Mouse (Mus musculus) forebrain, embryonic 10.5 days (tissue): ENCODE results near the gene Olfr853. TPM values are rescaled to one million over a fixed set of nuclear protein-coding genes. Genes with fewer than 3 reads are reported as not detected.

Source experiments
- DNase-seq: peaks from one replicate; pipeline ENCODE4 v3.0.0-alpha.2; 2017; ENCODE audit warnings: low spot score; ENCODE audit errors: extremely low spot score
- H3K27ac ChIP-seq: fragments of 300-500 bp; sonication (generic); 2 replicates; pipeline ENCODE4 v1.5.1; 2016; ENCODE audit warnings: mild to moderate bottlenecking
- H3K27me3 ChIP-seq: fragments of 300-500 bp; sonication (generic); 2 replicates; pipeline ENCODE4 v1.6.1; 2016; ENCODE audit warnings: mild to moderate bottlenecking; ENCODE audit not compliant: poor library complexity, severe bottlenecking
- H3K36me3 ChIP-seq: fragments of 300-500 bp; sonication (generic); replicated peaks from 2 replicates; pipeline ENCODE4 v1.6.1; 2016; ENCODE audit warnings: mild to moderate bottlenecking, moderate library complexity
- H3K4me1 ChIP-seq: fragments of 300-500 bp; sonication (generic); 2 replicates; pipeline ENCODE4 v1.6.1; 2016
- H3K4me3 ChIP-seq: fragments of 300-500 bp; sonication (generic); 2 replicates; pipeline ENCODE4 v1.5.1; 2016; ENCODE audit warnings: mild to moderate bottlenecking, moderate library complexity
- H3K9me3 ChIP-seq: fragments of 300-500 bp; sonication (generic); 2 replicates; pipeline ENCODE4 v1.6.1; 2016; ENCODE audit warnings: mild to moderate bottlenecking, moderate library complexity
- WGBS: fragments of 180-500 bp; shearing (Covaris S2); methylation state at CpG from one replicate; pipeline ENCODE4 v1.1.7; 2016; 5-methylcytosine and 5-hydroxymethylcytosine counted together
- polyA plus RNA-seq: library from polyadenylated mRNA; unstranded; fragments of >200 nt; fragmentation: Nextera tagmentation; extraction: Ambion mirVana; gene quantifications from 2 replicates; pipeline ENCODE4 v1.2.1, GENCODE M21; 2016

Olfr853 gene
- polyA plus RNA-seq = not detected in 2 replicates

DNA sequence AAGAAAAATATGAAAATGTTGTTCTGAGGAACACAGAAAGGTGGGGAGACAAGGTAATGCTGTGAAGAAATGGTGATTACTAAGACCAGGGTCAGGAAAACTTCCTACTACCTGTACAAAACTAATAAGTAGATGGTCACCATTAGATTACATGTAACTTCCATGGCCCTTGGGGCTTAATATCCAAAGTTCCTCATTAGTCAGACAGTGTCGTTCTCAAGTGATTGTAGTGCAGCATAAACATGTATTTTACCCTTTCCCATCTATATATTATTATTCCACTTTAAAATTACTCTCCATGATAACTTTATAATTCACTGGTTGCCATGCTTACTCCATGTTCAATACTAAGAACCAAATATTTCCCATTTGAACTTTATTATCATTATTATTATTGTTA is at the start of gene Olfr853:
Gene Olfr853, minus strand, starts transcription at position 101 of the 400 bp plus-strand sequence.
- H3K36me3 ChIP-seq = no peaks in the 10 kb centered on the region
- H3K27me3 ChIP-seq = no peaks in the 10 kb centered on the region
- H3K9me3 ChIP-seq = peaks cover 26% of the 10 kb centered on the region
- 73% methylated on average over 1 of the region's 1 CpGs for WGBS
- H3K27ac ChIP-seq = no peak within 1 kb of the TSS
- no peaks in the 10 kb centered on the region for H3K4me1 ChIP-seq
- no peak for DNase-seq
- no peak within 1 kb of the TSS for H3K4me3 ChIP-seq

DNA sequence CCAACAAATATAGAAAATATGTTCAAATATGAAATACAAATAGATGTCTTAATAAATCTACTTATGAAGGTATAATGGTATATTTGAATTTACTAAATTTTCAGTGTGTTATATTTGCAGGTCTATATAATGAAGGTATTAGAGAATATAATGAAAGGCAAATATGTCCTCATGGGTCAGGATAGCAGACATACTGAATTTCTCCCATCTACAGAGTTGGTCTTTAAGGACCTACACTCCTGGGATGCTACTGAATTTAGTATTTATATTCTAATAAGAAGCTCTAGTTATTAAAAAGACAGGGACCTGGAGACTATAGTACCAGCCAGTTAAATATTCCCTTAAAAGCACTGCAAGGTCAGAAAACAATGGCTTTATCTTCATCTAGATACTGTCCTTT is 41.4 kb upstream of the Olfr853 start, which contains the start of gene Olfr855:
Gene Olfr855, plus strand, starts transcription at position 301 of the 400 bp plus-strand sequence.
- Histone ChIP-seq H3K9me3 (peaks cover 12% of the 10 kb centered on the region), H3K27ac (no peak within 1 kb of the TSS), H3K27me3 (no peaks in the 10 kb centered on the region), H3K4me1 (no peaks in the 10 kb centered on the region), H3K36me3 (no peaks in the 10 kb centered on the region), H3K4me3 (no peak within 1 kb of the TSS)
- no peak for DNase-seq

DNA sequence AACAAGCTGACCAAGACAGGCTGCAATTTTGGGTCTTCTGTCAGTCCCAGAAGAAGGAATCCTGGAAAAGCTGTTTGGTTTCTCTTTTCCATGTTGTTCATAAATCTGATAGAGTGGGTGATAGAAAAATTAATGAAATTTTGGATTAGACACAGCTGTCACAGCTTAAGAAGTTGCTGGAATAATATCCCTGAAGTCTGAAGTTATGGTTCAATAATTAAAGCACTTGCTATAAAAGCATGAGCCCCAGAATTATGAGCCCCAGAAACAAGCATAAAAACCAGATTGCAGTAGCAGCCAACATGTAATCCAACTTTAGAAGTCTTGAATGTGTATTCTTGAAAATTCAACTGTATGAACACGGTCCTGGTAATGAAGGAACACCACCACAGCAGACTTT is 26.4 kb upstream of the Olfr853 start, which contains the start of gene Olfr854:
Gene Olfr854, minus strand, starts transcription at position 101 of the 400 bp plus-strand sequence.
- H3K27ac ChIP-seq = no peak within 1 kb of the TSS

DNA sequence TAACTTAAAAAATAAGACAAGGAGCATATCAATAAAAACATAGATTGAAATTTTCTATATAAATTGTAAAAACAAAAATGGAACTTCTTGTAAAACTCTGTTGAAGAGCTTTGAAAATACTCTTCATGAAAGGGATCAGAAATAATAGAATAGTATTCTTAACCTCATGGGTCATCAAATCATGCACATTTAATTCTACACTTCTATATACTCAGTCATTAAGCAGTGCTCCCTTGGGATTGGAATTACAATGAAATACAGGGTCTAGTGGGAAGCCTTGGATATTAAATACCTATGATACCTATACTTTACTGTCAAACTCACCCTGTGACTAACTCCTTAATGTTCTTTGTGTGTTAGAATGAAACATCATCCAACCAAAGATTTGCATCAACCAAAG is 47.9 kb downstream of the Olfr853 start, which contains the start of gene Olfr851:
Gene Olfr851, plus strand, starts transcription at position 301 of the 400 bp plus-strand sequence.
- no peak for DNase-seq
- H3K27me3 ChIP-seq = no peaks in the 10 kb centered on the region
- H3K9me3 ChIP-seq = peaks cover 41% of the 10 kb centered on the region
- no peaks in the 10 kb centered on the region for H3K36me3 ChIP-seq
- no peak within 1 kb of the TSS for H3K27ac ChIP-seq
- H3K4me1 ChIP-seq = no peaks in the 10 kb centered on the region
- H3K4me3 ChIP-seq = no peak within 1 kb of the TSS

More for the DNA sequence above, 26.4 kb upstream of the Olfr853 start, which contains the start of gene Olfr854:
- no peak for DNase-seq
- Histone ChIP-seq H3K9me3 (peaks cover 11% of the 10 kb centered on the region), H3K4me3 (no peak within 1 kb of the TSS), H3K27me3 (no peaks in the 10 kb centered on the region), H3K36me3 (no peaks in the 10 kb centered on the region), H3K4me1 (no peaks in the 10 kb centered on the region)
- 82% methylated on average over 1 of the region's 1 CpGs for WGBS

Other genes starting within 250 kb of the Olfr853 start
- gene Olfr844, start 224.7 kb downstream of the Olfr853 start, polyA plus RNA-seq = not detected in 2 replicates
- not detected in 2 replicates for gene Olfr845, start 204.6 kb downstream of the Olfr853 start, polyA plus RNA-seq
- gene Olfr846, start 177.1 kb downstream of the Olfr853 start, polyA plus RNA-seq = not detected in 2 replicates
- not detected in 2 replicates for gene Olfr847, start 162.4 kb downstream of the Olfr853 start, polyA plus RNA-seq
- not detected in 2 replicates for gene Olfr849, start 100.8 kb downstream of the Olfr853 start, polyA plus RNA-seq
- not detected in 2 replicates for gene Olfr850, start 62.8 kb downstream of the Olfr853 start, polyA plus RNA-seq
- gene Olfr851, start 47.8 kb downstream of the Olfr853 start, polyA plus RNA-seq = not detected in 2 replicates
- not detected in 2 replicates for gene Olfr854, start 26.3 kb upstream of the Olfr853 start, polyA plus RNA-seq
- not detected in 2 replicates for gene Olfr855, start 41.5 kb upstream of the Olfr853 start, polyA plus RNA-seq
- gene Zfp317, start 81.0 kb upstream of the Olfr853 start, polyA plus RNA-seq = 38.6 and 38.7 TPM in 2 replicates
- gene Olfr857, start 168.4 kb upstream of the Olfr853 start, polyA plus RNA-seq = not detected in 2 replicates
- not detected in 2 replicates for gene Olfr58, start 239.2 kb upstream of the Olfr853 start, polyA plus RNA-seq